Mouse (Mus musculus): ENCODE measurements around the gene Sptbn1.

Sptbn1 gene

DNA sequence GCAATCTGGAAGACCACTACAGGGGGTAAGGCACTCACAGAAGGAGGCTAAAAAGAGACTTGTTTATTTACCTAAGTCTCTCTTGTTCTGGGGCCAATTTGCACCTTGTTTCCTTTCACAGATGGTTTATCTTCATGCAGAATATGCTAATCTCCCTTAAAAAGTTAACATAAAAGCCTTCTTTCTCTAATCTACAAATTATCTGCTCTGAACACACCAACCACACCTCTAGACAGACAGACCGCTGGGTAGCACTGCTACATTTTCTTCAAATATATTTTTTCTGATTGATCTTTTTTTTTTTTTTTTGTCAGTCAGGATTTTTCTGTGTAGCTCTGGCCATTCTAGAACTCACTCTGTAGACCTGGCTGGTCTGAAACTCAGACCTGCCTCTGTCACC, 50.5 kb downstream of the Sptbn1 start:
- in situ Hi-C loops (cut with MboI, MseI): no loop called here

DNA sequence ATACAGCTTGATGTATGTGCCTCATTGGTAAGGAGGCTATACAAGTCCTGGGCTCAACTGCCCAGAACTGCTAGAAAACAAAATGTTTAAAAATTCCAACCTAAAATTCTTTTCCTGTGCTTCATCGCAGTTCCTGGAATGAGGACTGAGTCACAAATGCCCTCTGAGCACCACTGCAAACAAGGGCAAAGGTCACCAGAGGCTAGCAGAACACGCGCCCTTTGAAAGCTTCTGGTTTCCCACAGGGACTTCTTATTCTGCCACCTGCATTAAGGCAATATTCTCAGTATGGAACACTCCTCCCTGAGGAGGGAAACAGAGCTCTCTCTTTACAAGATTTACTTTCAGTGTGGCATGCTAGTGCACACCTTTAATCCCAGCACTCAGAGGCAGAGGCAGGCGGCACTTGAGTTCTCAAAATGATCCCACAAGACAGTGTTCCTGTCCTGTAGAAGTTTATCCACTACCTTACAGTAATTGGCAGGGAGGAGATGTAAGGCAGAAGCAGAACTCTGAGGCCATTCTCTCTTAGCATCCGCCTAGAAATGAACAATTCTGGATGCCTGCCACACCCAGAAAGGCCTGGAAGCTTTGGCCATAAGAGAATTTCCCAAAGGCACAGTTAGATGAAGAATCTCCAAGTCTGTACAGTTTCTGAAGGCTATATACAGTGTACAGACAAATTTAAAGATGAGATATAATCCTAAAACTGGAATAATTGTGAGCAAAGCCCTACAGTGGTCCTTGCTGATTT, 56.1 kb downstream of the Sptbn1 start:
- in situ Hi-C loops (cut with MboI, MseI): no loop called here

DNA sequence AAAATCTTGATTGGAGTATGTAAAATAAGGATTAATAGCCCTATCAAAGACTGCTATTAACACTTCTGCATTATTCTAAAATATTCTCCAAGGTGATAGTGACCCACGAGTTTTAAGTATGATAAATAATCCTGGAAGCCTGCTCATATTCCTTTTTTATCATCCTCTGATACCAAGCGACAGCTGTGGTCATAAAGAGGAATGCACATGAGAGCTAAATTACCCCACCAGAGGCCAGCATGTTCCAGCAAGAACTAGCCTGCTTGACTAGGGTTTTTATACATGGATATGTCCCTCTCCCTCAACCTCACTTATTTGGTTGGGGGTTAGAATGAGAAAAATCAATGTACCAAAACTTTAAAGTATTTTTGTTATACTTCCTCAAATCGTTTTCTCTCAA, 56.8 kb downstream of the Sptbn1 start:
- in situ Hi-C loops (cut with MboI, MseI): no loop called here

DNA sequence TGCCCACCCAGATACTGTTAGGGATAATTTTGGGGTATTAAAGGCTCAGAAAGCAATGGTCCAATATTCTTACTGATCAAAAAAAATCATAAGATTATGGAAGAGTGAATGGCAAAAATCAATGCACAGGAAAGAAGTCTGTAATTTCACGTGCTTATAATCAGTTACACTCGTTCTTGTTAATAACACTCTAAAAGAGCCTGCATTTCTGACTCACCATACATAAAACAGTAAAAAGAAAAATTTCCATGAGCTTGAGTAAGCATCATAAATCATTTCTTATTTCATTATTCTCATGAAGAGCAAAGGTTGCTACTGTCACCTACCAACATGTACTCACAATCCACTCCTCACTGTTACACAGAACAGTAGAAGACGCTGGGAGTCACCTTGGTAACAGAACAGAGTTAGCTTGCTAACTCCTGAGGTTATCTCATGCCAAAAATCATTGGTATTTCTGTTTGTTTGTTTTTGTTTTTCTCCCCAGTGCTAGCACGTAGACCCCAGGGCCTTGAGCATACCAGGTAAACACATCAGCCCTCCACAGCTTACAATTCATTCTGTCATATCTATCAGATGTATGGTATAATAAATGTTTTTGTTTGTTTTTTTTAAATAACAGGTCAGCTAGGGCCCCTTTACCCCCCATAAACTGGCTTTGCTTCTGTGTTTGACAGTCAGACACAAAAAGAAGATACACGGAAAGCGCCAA, 57.7 kb downstream of the Sptbn1 start:
- in situ Hi-C loops (cut with MboI, MseI): no loop called here

- in situ Hi-C loops (cut with MboI, MseI): no loop called here
These were observed 58.5 kb downstream of the Sptbn1 start for GRCm38 (mm10) chr11:30209495-30209894.

DNA sequence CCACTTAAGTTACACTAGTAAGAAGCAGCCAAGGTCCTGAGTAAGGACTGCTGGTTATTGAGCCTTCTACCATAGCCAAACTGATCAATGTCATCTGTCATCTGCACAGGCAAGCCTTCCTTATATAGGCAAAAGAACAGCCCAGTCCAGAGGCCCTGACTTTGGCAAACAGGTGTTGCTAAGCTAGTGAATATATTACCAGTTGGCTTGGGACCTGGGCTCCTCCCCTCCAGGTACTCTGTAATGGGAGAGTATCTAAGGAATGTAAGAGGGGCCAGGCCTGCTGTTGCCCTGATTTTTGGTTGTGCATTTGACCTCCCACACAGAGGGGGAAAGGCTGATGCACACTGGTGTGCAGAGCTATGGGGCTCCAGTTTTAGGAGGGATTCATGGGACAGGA, 63.6 kb downstream of the Sptbn1 start:
- in situ Hi-C loops (cut with MboI, MseI): no loop called here

GRCm38 (mm10) chr11:30200391-30200790, 67.6 kb downstream of the Sptbn1 start:
- in situ Hi-C loops (cut with MboI, MseI): no loop called here

DNA sequence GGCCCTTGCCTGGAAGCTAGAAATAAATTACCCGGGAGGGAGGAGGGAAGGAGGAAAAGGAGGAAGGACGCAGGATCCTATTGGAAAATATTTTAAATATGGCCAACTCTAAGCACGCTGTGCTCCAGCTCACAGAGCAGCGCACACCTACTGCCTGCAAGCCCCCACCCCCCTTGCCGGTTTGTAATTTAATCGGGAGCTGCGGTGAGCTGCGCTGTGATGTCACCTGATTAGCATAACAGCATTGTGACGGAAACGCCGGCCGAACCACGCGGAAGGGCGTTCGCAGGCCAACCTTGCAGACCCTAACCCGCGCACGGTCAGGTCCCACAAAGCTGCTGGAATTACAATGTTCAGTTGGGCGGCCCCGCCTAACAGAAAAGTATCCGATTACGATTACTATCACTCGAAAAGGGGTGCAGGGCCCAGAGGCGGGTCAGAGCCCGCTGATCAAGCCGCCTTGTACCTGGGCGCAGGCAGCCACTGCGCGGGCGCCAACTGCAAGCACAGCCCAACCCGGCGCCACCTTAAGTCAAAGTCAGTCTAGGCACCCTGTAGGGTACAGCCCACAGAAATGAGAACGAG, 69.8 kb downstream of the Sptbn1 start:
- in situ Hi-C loops (cut with MboI, MseI): no loop called here

GRCm38 (mm10) chr11:30197564-30198090, 70.3 kb downstream of the Sptbn1 start:
- in situ Hi-C loops (cut with MboI, MseI): no loop called here

DNA sequence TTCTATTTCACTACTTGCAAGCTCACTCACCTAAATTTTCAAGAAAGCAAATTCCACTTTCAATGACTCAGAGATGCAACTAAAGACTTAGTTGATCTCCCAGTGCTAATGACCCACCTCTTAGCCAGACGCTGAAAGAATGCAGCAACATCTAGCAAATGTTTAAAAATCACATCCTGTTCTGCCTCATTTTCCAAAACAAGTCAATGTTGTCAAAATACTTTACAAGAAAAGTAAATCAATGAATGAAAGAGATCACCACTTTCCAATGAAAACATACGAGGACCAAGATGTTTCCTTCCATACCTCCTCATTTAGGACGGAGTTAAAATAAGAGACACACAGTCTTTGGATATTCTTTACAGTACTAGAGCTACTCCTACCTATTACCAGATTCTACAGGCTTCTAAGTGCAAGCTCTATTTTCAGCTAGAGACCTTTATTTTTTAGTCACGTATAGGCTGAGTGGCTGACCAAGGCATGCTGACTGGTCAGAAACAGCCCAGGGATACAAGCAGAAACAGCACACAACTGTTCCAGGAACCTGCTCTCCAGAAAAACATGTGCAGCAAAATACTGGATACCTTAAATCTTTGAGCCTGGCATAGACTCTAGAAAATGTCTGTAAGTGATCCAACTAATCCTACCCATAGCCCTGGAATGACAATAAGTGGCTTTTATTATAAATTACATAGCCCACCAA, 71.5 kb downstream of the Sptbn1 start:
- in situ Hi-C loops (cut with MboI, MseI): no loop called here

DNA sequence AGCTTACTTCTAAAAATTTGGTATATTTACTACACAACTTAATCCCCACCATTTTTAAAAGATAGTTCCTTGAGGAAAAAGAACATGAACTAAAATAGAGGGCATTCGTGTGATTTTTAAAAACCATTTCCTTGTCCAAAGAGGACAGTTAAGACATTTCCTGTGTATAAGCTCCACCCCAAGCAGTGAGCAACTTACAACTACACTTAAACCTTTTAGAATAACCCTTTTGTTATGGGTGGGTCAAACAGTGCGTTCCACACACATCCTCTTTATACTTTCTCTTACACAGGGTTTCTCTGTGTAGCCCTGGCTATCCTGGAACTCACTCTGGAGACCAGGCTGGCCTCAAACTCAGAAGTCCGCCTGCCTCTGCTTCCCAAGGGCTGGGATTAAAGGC, 72.2 kb downstream of the Sptbn1 start:
- in situ Hi-C loops (cut with MboI, MseI): no loop called here

DNA sequence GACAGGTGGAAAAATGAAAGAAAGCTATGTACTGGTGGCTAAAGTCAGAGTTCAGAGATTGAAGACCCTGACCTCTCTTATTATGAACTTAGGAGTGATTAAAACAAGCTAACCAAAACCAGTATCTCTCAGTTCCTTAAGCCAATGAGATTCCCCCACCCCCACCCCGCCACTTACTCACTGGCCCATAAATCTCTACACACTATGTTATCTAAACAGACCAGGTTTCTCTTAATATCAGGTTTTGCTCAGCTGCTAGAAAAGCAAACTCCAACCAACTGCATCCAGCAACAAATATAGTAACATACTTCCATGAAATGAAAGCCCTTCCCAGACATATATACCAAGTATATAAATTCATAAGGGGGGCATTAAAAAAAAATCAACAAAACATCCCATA, 73.2 kb downstream of the Sptbn1 start:
- in situ Hi-C loops (cut with MboI, MseI): no loop called here

DNA sequence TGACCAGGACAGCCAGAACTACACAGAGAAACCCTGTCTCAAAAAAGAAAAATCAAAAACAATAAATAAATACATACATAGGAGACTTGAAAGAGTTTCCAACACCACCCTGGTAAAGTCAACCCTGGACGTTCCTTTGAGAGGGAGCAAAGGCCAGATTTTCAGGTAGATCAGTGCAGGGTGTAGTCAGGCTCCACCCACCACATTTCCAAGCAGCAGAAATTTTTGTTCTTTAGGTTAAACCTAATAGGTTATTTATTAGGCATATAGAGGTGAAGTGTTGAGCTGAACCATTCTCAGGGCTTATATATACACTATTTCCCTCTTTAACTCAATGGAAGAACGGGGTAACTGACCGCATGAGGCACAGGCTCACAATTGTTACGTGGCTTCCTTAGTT, 77.0 kb downstream of the Sptbn1 start:
- in situ Hi-C loops (cut with MboI, MseI): no loop called here

DNA sequence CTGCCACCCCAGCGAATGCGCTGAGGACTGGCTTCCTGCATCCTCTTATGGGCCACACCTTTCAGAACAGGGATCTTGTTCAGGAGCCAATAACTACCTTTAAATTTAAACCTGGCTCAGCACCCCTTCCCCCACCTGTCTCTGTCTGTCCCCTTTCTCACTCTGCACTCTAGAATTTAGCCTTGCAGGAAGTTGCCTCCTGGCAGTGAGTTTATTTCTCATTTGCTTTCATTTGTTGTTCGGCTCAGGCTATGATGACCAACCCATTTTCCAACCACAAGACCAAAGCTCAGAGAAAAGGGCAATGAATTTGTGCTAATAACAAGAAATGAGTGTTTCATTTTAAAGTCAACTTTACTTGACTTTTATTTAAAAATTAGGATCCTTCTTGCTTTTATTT, 77.9 kb downstream of the Sptbn1 start:
- in situ Hi-C loops (cut with MboI, MseI): no loop called here

DNA sequence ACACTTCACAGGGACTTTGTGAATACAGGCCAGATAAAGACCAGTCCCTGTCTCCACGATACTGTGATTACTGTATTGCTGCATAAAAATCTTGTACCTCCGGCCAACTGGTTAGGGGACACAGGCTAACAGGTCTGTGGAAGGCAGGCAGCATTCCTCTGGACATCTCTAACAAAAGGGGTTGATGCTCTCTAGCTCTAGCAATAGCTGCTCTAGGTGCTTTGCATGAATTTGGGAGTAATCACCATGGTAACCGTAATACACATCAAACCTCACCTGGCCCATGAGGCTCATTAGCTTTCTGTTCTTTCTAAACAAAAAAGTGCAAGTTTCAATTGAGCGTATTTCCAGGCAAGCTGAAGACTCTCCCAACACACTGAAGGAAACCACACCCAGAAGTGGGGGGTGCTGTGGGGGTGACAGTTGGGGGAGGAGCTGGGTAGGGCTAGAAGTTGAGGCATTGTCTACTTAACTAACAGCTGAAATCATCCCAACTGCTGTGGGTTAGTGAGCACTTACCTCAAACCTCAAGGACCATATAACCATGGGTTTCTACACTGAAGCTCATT, 81.0 kb downstream of the Sptbn1 start:
- in situ Hi-C loops (cut with MboI, MseI): no loop called here

DNA sequence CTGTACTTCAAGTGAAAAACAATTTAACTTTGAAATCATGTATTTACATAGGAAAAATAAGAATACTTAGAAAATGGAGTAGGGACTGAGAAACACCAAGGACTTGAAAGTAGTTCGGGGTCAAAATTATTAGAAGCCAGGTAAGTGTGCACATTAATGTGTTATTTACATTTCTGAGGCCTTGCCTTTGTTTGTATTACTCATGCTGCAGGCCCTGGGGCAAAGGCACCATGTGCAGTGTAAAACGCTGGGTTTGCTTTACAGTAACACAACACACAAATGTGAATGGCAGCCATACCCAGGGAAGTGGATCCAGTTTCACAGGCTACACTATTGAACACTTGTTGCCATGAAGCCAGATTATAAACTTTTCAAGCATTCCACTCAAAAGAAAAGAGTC, 83.4 kb downstream of the Sptbn1 start:
- in situ Hi-C loops (cut with MboI, MseI): no loop called here

GRCm38 (mm10) chr11:30182716-30183411, 85.1 kb downstream of the Sptbn1 start:
- in situ Hi-C loops (cut with MboI, MseI): no loop called here

GRCm38 (mm10) chr11:30178193-30178592, 89.8 kb downstream of the Sptbn1 start:
- in situ Hi-C loops (cut with MboI, MseI): loop anchor here (10.0 kb wide), 1 partner anchor 577 kb away; no protein-coding TSS in a partner anchor

GRCm38 (mm10) chr11:30177145-30177840, 90.7 kb downstream of the Sptbn1 start:
- in situ Hi-C loops (cut with MboI, MseI): loop anchor here (10.0 kb wide), 1 partner anchor 578 kb away; no protein-coding TSS in a partner anchor

GRCm38 (mm10) chr11:30176111-30176510, 91.9 kb downstream of the Sptbn1 start:
- in situ Hi-C loops (cut with MboI, MseI): loop anchor here (10.0 kb wide), 1 partner anchor 579 kb away; no protein-coding TSS in a partner anchor
